Mouse (Mus musculus): ENCODE results near the gene Map7. TPM values are rescaled to one million over a fixed set of nuclear protein-coding genes. Genes with fewer than 3 reads are reported as not detected.

Gene Map7
- total RNA-seq (2021) = 1 to 10 TPM; 2.4 to 4.2 TPM
- long read RNA-seq, experiment 1 = 0 reads
- long read RNA-seq, experiment 2, partial matches to known transcripts = 0 of 1 reads
- long read RNA-seq, experiment 2, other reads (novel, unspliced or antisense) = 1 of 1 reads

DNA sequence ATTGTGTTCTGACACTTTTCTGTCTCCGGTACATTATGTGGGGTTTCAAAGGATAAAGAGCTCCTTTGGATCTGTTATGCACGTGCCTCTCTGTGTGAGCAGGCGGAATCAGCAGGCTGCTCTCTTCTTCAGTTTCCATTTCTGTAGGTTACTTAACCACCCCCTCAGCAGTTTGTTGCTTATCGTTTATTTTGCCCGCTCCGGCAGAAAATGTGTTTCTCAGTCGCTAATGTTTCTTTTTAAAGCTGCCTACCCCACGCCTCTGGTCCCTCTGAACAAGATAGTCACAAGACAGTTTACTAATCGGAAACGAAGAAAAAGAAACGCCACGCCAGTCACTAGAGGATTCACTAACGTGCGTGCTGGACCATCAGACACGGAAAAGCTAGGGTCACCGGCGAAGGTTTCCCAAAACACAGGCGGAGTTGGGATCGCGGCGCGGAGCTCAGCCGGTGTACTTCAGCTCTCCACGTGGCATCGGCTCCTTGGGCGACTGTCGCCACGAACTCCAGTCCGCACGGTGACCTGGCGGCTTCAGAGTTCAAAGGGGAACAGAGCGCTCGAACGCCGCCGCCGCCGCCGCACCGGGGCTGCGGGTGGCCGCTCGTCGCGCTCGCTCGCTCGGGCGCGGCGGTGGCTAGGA lies at the start of gene Map7:
Map7 (plus strand) TSS at position 342 of the 643 bp plus-strand sequence.
- no peak for DNase-seq
- intact Hi-C loops (cut with DNase I) = no loop called here

DNA sequence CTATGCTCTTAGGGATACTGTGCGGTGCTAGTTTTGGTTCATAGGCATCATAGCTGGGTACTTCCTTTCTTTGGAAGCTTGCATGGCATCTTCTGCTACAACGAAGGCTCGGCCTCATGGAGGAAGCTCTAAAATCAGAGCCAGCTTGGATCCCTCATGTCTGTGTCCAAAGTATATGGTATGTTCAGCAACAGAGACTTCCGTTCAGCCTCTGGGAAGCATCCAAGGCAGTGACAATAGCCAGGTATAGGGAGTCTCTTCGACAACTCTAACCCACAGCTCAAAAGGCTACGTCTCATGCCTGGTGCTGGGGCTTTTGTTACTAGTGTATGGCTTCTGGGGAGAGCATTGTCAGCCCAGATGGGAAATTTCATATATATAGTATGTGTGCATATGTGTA lies 46.8 kb upstream of the Map7 start:
- DNase-seq = no peak
- intact Hi-C loops (cut with DNase I) = no loop called here

DNA sequence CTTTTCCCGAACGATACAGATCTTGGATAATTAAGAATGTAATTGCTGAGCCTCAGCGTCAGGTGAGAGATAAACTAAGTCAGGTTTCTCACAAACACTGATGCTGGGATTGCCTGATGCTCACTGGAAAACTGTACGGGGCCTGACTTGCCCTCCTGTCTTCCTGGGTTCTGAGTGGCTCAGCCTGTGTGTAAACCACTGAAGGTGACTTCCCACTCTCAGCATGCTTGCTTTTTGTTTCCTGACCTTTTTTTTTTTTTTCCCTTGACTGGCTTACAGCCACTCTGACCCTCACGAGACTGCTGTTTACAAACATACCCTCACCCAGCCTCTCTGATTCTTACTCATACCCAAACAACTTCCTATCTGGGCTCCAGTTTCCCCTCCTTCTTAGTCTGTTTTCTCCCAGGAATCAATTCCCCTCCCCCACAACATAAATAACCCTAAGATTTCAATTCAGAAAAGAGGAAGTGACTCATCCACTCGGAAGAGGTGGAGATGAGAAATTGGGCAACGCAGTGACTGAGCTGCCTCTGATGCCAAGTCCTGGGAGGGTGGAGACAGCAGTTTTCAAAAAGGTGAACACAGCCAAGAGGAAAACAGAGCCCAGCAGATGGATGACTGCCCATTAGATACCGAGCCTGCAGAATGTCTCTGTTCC lies 43.9 kb upstream of the Map7 start:
- peak; percentile 55 to 65 for DNase-seq
- intact Hi-C loops (cut with DNase I) = no loop called here

DNA sequence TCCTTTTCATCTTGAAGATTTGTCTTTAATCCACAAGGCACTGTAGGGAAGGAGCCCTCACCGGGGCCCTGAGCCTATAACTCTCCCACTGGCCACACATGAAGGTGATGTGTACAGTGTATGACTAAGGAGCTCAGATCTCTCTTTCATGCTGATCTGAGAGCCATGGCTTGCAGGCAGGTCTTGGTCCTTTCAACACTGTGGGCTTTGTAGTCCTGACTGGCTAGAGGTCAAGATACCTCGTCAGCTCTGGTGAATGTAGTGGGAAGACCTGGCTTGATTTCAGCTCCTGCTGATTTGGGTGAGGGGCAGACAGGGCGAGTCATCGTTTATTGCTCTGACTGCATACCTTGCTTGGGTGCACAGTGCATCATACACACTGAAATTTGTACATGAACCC lies 42.7 kb upstream of the Map7 start:
- DNase-seq = no peak
- intact Hi-C loops (cut with DNase I) = no loop called here

DNA sequence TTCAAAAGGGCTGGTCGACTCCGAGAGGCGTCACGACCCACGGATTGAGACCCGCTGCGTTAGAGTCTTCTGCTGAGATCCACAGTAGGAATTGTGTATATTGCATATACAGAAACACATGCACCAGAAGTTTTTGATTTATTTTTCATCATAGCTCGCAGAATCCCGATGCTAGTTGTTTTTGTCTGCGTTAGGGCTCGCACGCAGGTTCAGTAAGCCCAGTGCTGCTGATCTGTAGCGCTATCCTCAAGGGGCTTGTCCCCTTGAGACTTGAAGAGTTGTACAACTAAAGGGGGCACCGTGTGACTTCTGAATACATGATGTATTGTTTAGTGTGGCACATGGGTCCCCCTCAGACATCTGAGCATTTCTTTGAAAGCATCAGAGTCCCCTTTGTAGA lies 41.2 kb upstream of the Map7 start:
- DNase-seq = no peak
- intact Hi-C loops (cut with DNase I) = no loop called here

DNA sequence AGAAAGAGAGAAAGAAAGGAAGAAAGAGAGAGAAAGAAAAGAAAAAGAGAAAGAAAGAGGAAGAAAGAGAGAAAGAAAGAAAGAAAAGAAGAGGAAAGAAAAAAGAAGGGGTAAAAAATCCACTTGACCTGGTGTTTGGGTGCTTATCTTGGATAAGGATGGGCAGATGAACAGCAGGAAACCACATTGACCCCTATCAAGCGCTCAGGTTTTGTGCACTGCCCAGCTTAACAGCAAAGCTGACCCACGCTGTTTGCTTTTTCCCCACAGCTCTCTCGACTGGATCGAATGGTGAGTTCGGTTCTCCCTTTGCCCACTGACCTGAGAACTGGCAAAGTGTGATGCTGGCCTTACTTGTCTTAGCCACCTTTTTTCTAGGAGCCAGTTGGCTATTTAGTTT lies 36.8 kb upstream of the Map7 start:
- intact Hi-C loops (cut with DNase I) = no loop called here

DNA sequence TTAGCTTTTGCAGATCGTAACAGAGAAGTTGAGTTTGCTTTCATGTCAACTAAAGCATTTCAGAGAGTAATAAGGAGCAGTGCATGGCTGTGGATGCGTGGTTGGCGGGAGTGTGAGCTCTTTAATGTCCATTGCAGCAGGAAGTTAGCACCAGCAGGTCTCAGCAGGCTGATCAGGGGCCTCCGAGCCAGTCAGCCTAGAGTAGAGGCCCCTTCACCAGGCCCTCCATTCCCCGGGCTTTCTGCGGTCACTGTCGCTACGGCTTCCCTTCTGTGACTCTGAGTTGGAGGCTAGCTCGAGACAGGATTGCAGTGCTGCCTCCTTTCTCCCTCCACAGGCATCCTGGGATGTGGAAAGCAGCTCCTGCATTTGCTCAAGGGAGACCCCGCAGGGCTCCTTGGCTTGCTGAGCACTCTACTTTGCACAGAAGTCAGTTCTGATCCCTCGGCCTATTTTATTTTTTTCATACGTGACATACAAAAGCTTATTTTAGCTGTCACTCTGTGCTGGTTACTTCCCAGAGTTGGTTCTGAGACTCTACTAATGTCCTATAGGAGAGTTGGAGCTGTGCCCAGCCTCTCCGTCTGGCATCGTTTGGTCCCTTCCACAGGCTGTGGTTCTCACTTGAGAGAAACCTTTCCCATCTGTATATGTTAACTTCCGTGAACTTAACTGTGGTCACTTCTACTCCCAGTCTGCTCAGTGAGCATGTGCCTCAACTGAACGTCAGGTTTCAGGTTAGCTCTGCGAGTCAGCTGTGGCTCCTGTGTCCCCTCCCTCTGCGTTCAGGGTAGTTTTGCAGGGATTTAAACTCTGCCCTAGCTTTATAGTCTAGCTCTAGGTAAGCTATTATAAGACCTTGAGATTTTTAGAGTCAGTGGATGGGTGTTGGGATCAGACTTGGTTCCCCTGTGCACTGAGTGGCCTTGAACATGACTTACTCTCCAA lies 36.0 kb upstream of the Map7 start:
- no peak for DNase-seq
- intact Hi-C loops (cut with DNase I) = no loop called here

More for the DNA sequence above, 36.8 kb upstream of the Map7 start:
- DNase-seq = no peak

DNA sequence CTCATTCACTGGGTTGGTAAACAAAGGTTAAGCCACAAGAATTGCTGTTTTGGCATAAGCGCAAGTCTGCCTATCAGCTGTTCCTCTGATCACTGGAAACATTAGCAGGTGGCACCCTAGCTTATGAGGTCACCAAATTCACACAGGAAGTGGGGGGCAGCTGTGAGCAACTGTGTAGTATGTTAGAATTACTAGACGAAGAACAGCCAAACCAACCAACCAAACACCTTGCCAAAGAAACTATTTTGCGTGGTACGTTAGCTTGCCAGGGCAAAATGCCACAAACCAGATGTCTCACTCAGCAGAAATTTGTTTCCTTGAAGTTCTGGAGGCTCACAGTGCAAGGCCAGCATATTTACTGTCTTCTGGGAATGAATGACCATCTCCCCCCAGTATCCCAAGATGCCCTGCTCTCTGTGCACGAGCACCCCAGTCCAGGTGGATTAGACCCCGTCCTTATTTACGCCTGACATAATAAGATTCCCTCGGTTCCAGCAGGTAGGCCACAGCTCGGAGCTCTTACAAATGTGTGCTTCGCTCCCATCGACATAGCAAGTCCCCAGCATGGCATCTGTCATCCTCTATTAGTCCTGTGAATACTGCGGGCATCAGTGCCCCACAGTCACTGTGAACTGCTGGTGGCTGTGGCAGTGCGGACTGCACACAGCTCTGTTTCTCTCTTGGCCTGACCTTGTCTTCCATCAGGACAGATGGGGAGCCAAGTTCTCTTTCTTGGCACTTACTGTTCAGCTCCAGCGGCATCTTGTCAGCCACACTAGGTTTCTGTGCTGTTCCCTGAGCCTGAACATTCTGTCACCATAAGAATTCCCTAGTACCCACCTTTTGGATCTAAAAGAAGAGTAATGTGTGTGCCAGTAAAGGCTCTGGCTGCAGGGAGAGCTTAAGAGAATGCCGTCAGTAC lies 28.5 kb upstream of the Map7 start:
- no peak for DNase-seq
- intact Hi-C loops (cut with DNase I) = loop anchor here (5.0 kb wide), 1 partner anchor 187 kb away; the partner anchor contains the start of gene Map3k5

DNA sequence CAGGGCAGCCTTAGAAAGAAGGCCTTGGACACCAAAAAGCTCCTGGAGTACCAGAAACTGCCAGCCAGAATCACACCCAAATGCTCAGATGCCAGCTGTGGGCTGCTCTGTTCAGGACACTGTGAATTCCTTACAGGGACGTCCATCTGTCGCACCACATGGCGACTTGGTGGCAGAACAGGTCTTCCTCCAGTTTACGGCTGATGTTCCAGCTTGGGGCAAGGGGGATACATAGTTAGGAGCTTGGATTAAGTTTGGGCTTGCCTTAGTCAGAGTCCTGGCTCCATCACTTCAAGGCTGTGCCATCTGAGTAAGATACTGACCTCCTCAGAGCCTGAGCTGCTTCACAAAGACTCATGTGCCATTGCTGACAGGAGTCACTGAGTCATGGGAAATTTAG lies 26.3 kb upstream of the Map7 start:
- intact Hi-C loops (cut with DNase I) = loop anchor here (5.0 kb wide), 1 partner anchor 190 kb away; the partner anchor contains the start of gene Map3k5

DNA sequence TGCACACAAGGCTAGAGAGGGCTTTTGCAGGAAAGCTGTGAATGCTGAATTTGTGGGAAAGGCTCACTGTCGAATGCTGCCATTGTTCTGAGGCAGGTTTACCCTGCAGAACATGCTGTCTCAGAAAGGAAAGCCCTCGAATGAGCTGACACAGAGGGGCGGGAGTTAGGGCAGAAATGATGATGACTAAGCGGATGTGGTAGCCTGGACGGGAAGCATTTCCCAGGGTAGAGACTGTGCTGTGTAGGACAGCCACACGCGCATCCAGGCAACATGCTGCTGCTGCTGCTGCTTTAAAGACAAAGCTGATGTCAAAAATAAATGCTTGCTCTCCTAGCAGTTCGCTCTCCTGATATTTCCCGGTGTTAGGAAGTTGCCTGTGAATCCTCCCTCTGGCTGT lies 24.9 kb upstream of the Map7 start:
- intact Hi-C loops (cut with DNase I) = loop anchor here (5.0 kb wide), 1 partner anchor 191 kb away; the partner anchor contains the start of gene Map3k5
- no peak for DNase-seq

More for the DNA sequence above, 26.3 kb upstream of the Map7 start:
- DNase-seq = no peak

DNA sequence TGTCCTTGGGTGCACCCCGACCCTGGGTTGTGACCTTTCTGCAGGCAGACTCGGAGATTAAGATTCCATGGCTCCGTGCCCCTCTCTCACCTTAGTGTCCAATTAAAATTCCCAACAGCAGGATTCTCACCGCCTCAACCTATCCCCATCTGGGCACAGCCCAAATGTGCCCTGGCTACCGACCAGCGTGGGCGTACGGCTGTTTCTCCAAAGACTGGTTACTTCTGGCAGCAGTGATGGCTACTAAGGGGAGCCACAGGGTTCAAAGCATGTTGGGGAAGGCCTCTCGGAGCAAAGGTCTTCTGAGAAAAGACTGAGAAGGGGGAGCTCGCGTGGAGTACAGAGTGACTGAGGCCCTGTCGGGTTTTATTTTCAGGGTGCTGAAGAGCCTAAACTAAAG lies 23.7 kb upstream of the Map7 start:
- no peak for DNase-seq
- intact Hi-C loops (cut with DNase I) = loop anchor here (5.0 kb wide), 1 partner anchor 192 kb away; the partner anchor contains the start of gene Map3k5

DNA sequence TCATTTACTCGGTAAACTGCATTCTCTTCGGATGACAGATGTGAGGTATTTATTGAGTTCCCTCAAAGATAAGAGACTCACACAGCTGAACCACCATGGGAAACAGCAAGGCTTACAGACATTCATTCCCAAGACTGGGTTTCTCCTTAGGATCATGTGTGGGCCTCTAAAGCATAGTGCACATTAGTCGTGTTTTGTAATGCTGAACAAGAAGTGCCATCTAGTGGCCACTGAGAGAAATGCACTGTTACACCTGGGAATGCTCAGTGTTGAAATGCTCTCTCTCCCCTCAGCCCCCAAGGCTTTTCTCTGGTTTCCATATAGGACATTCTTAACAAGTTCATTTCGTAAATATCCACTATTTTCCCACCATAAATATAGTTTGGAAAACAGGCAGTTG lies 23.0 kb upstream of the Map7 start:
- peak in 1 of 2 experiments; percentile 22 for DNase-seq
- intact Hi-C loops (cut with DNase I) = loop anchor here (5.0 kb wide), 1 partner anchor 413 kb away; the partner anchor contains the start of gene Il20ra

DNA sequence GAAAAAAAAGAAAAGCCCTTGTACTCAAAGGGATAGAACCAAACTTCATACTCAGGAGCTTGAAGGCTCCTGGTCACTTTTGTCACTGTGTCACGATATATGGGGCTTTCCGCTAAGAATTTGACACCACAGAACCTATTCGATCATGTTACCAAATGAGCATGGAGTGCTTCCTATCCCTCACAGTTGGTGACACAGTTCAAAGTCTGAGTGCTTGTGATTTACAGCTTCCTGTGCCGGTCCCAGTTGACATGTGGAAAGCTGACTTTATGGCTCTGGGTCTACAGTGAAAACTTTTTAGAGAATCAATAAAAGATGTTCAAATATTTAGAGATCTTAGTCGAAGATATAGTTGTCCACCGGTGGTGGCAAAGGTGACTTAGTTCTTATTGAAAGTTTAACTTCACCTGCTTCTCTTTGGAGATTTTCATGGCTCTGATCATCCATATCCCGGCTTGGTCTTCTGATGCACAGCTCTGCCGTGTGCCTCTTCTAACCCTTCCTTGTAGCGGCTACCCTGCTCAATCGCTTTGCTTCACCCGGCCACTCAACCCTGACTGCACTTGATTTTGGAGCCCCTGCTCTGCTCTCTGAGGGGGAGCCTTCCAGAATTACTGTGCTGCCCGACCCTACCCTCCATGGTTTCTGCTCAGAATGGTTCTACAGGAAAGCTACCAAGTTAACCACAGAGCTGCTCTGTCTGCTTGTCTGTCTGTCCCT lies 15.2 kb upstream of the Map7 start:
- no peak for DNase-seq
- intact Hi-C loops (cut with DNase I) = no loop called here

DNA sequence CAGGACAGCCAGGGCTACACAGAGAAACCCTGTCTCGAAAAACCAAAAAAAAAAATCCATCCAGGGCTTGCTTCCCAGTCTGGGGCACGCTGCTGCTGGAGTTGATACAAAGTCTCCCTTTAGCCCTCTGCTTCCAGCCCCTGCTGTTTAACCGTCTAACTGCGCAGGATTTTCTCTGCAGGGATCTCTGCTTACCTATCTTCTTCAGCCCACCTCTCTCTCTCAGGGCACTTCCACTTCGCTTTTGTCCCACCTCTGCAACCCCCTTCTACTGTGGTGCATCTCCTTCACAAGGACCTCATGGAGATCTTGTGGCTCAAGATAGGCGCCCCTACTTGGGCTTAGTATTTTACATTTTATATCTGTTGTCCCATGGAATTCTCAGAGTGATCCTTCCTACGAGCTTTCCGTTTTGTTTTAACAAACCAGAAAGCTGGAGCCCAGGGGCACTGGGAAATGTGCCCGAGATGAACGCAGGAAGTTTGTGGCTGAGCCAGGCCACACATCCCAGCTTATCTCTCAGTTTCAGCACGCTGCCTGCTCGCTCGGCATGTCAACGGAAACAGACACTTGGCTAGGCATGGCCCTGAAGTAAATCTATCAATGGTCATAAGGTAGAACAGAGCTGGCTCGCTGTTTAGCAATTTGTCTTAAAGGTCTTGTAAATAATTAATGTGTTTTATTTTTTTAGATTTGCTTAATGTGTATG lies 12.8 kb upstream of the Map7 start:
- intact Hi-C loops (cut with DNase I) = loop anchor here (1.0 kb wide), 1 partner anchor 27 kb away; no protein-coding TSS in a partner anchor
- DNase-seq = no peak

DNA sequence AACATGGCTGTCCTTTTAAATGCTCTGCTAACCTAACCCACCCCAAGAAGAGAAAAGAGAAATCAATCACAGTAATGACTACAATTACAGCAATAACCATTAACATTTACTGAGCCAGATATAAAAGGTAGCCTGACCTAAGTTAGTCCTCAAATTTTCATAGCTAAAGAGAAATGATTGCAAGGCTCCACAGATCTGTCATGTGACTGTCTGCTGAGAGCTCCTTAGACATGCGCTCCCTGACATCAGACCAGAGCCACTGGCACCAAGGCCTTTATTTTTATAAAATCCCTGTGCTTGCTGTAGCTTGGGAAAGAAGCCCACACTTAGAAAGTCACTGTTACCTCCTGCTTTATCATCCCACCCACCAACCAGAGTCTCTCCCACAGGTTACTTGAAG lies 11.8 kb upstream of the Map7 start:
- DNase-seq = no peak
- intact Hi-C loops (cut with DNase I) = loop anchor here (1.0 kb wide), 1 partner anchor 28 kb away; no protein-coding TSS in a partner anchor

DNA sequence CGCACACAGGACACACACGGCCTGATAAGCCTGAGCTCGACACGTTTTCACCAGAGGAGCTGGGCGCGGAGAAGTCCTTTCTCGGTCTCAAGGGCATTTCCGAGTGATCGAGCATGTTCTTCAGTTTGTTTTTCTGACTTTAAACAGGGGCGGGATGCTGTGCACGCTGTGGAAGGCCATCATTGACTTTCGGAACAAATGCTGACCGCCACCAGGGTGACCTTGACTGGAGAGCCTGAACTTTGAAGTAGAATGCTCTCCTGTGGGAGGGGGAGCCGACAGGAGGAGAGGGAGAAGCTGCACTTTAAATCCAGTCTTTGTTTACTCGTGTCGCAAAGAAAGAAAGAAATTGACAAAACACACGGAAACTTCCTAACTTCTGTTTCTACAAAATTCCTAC lies 6.9 kb upstream of the Map7 start:
- intact Hi-C loops (cut with DNase I) = no loop called here
- no peak for DNase-seq

DNA sequence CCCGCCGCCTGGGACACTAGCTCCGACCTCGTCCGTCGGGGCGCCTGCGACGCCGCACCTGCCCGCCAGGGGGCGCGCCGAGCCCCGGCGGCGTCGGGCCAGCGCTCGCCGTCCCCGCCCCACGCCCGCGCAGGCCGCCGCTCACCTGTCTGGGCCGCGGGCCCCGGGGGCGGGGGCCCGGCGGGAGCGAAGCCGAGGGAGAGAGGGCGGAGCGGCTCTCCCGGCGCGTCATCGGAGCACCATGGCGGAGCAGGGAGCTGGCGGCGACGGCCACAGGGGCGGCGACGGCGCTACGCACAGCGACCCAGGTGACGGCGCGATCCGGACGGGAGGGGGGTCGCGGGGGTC lies 476 bp downstream of the Map7 start:
- DNase-seq = peak; percentile 8 to 21
- intact Hi-C loops (cut with DNase I) = no loop called here

DNA sequence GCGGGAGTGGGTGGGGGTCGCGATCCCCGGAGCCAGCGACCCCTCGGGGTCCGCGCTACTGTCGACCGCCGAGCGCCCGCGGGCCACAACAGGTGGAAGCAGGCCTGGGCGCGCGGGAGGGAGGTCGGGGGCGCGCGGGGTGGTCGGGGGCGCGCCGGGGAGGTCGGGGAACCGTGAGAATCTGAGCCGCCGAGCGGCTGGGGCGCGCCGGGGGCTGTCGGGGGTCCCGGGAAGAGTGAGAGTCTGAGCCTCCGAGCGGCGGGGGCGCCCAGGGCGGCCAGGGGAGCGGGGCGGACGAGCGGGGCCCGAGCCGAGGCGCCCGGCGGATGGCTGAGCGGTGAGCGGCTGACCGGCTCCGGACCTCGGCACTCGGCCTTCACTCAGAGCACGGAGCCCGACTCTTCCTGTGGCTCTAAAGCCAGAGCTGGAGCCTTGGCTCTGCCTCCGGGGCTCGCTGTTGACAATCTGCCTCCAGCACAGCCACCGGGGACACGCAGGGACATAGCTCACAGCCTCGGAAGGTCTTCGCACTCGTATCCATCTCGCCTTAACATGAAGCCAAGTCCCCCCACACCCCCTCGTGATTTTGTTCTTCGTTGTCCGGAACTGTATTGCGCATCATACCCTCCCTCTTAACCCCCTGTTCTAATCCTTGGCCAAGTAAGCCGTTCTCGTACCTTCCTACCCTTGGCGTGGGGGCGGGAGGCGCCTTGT lies 1.0 kb downstream of the Map7 start:
- DNase-seq = peak; percentile 7 to 29

More for the DNA sequence above, 1.0 kb downstream of the Map7 start:
- intact Hi-C loops (cut with DNase I) = no loop called here

All from gastrocnemius, postnatal 36 days (tissue).